Mouse (Mus musculus) cortical plate, adult 2 months (tissue): ENCODE results near the gene Tmprss12.

Source experiments
- CTCF ChIP-seq: fragments of 200-500 bp; IDR thresholded peaks from 2 replicates; pipeline ENCODE4 v1.5.1; 2011; ENCODE audit warnings: mild to moderate bottlenecking, control low read depth, low read length; ENCODE audit not compliant: insufficient read depth; ENCODE audit errors: extremely low read depth
- POLR2A ChIP-seq: fragments of 200-500 bp; IDR thresholded peaks from 2 replicates; pipeline ENCODE4 v1.6.1; 2011; ENCODE audit warnings: mild to moderate bottlenecking, low read length, control low read depth; ENCODE audit not compliant: insufficient read depth; ENCODE audit errors: extremely low read depth

GRCm38 (mm10) chr15:100276403-100276802, 4.2 kb upstream of the Tmprss12 start:
- TF ChIP-seq POLR2A (no peak), CTCF (no peak)
